Comparison of ENCODE assay signal across 23 mouse cellular contexts in the genomic region with DNA sequence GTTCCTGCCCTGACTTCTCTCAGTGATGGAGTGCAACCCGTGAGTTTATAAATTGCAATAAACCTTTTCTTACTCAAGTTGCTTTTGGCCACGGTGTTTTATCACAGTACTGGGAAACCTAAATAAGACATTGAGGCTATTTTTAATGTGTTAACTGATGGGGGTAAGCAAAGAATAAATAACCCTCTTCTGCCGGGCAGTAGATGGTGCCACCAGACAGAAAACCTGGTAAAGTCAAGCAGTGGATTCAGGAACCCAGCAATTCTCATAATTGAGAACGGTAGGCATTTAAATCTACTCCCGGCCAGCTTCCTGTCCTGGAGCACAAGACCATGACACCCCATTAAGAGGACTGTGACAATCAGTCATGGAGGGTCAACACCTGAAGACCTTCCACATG.
"Had no signal": no experiment of that assay in that cellular context is flagged by ENCODE, and none has a peak within 500 bp of the region (broad histone marks: within the 10 kb centered on the region; RNA-seq: fewer than 3 reads in every experiment).

No protein-coding gene starts in this region.

- DNase-seq: kidney, adult 11 months; kidney, postnatal 25 days; left cerebral cortex, postnatal 4 days; liver, postnatal 0 days; lung, embryonic 14.5 days; retina, postnatal 1 day; right cerebral cortex, postnatal 25 days; spleen, adult 18-20 months; thymus, adult 18-20 months; thymus, postnatal 4 days had no signal

- H3K4me1 ChIP-seq: kidney, embryonic 15.5 days; limb, embryonic 12.5 days; midbrain, embryonic 10.5 days; midbrain, embryonic 13.5 days; neural tube, embryonic 13.5 days; stomach, embryonic 15.5 days had no signal

- H3K9me3 ChIP-seq: kidney, embryonic 15.5 days; limb, embryonic 12.5 days; limb, embryonic 15.5 days; midbrain, embryonic 10.5 days; midbrain, embryonic 13.5 days; neural tube, embryonic 13.5 days; stomach, embryonic 15.5 days had no signal

- ATAC-seq: liver, postnatal 0 days; lung, postnatal 0 days; midbrain, embryonic 13.5 days; midbrain, embryonic 16.5 days had no signal

- H3K27ac ChIP-seq: kidney, embryonic 15.5 days; limb, embryonic 12.5 days; limb, embryonic 15.5 days; liver, embryonic 14.5 days; macrophage; midbrain, embryonic 10.5 days; midbrain, embryonic 13.5 days; neural tube, embryonic 13.5 days; stomach, embryonic 15.5 days had no signal

- H3K4me3 ChIP-seq: kidney, embryonic 15.5 days; limb, embryonic 12.5 days; limb, embryonic 15.5 days; midbrain, embryonic 10.5 days; midbrain, embryonic 13.5 days; myocyte; neural tube, embryonic 13.5 days; stomach, embryonic 15.5 days had no signal

- H3K27me3 ChIP-seq: kidney, embryonic 15.5 days; limb, embryonic 12.5 days; limb, embryonic 15.5 days; midbrain, embryonic 13.5 days; neural tube, embryonic 13.5 days; stomach, embryonic 15.5 days had no signal

- H3K9ac ChIP-seq: kidney, embryonic 15.5 days; limb, embryonic 12.5 days; limb, embryonic 15.5 days; liver, embryonic 14.5 days; liver, postnatal 0 days; lung, embryonic 14.5 days; midbrain, embryonic 13.5 days; neural tube, embryonic 13.5 days; stomach, embryonic 15.5 days had no signal

- H3K36me3 ChIP-seq: kidney, embryonic 15.5 days; limb, embryonic 12.5 days; limb, embryonic 15.5 days; midbrain, embryonic 10.5 days; midbrain, embryonic 13.5 days; neural tube, embryonic 13.5 days; stomach, embryonic 15.5 days had no signal

- H3K4me2 ChIP-seq: kidney, embryonic 15.5 days; limb, embryonic 12.5 days; limb, embryonic 15.5 days; liver, embryonic 11.5 days; lung, embryonic 14.5 days; midbrain, embryonic 13.5 days; neural tube, embryonic 13.5 days; stomach, embryonic 15.5 days had no signal
